Mouse (Mus musculus) megakaryocyte, adult 5-6 weeks (primary cell): ENCODE results near the gene Prep. TPM values are rescaled to one million over a fixed set of nuclear protein-coding genes. Genes with fewer than 3 reads are reported as not detected.
"Not testable (repeated sequence)": the region's sequence is repeated elsewhere in the genome, so short reads cannot be mapped to it uniquely, and the experiment has no call there.

ENCODE experiments used
- ATAC-seq: 2 replicates; pipeline ENCODE4 v1.8.0; 2016; ENCODE audit warnings: mild to moderate bottlenecking, inconsistent platforms; ENCODE audit not compliant: poor library complexity, severe bottlenecking
- total RNA-seq, 2 experiments: library from RNA; stranded (forward) in 1 of 2; stranded (reverse) in 1 of 2; fragments of 153-499, 151-499 nt in 1 of 2; fragments of 221-1000, 200-1000 nt in 1 of 2; gene quantifications; 2 replicates each; pipeline versions ENCODE4 v1.2.3 to v1.2.4; 2015 to 2017

The Prep gene
- total RNA-seq, 2 experiments from 2014 or later = 5.5 to 9.8 TPM

GRCm38 (mm10) chr10:45174345-45174744 lies 107.3 kb downstream of the Prep start:
- no peak for ATAC-seq

DNA sequence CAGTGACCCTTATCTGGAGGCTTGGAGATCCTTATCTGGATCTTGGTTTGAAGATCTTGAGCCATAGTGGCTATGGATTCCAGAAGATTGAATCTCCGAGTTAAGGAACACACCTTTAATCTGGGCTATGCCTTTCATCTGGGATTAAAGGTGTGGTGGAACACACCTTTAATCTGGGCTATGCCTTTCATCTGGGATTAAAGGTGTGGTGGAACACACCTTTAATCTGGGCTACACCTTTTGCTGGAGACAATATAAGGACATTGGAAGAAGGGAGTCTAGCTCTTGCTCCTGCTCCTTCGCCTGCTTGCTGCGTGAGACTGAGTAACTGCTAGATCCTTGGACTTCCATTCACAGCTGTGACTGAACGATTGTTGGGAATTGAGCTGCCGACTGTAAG lies 110.8 kb downstream of the Prep start, which contains the start of gene Popdc3:
Popdc3 (plus strand) TSS at position 301 of the 400 bp plus-strand sequence.
- not testable (repeated sequence) for ATAC-seq

- ATAC-seq = no peak
These were observed 113.8 kb downstream of the Prep start for GRCm38 (mm10) chr10:45180677-45181326.

DNA sequence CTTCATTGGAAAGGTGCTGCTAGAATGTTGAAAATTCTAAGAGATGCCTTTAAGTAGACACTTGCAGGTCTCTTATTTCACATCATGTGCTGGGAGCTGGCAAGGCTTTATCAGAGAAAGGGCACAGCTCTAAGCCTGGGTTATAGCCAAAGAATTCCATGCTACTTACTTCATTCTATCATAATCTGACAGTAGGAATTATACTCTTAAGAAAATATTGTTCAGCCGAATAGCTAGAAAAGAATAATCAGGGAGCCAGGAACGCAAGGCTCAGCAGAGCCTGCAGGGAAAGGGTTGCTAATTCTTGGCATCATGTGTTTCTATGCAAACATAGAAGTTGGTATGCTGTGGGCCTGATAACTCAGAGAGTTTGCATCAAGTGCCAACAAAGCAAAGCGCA lies 114.3 kb downstream of the Prep start:
- no peak for ATAC-seq

GRCm38 (mm10) chr10:45185457-45185856 lies 118.5 kb downstream of the Prep start:
- ATAC-seq = no peak

- no peak for ATAC-seq
These were observed 126.6 kb downstream of the Prep start for GRCm38 (mm10) chr10:45193330-45194310.

DNA sequence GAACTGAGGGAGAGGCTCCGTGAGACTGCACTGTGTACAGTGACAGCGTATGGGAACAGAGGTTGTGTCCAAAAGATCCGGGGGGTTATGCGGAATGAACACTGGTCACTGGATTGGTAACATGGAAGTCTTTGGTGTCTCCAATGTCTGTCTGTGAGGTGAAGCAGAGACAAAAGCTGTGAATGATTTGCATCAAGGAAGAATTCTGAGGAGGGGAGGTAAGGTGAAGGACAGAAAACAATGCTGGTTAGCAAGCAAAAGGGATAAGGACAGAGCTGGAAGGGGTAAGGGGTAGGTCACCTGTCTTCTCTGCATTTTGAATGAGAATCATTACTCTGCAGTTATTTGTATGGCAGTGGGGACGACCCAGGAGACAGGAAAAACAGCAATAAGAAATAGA lies 127.5 kb downstream of the Prep start:
- no peak for ATAC-seq

- ATAC-seq = no peak
These were observed 137.6 kb downstream of the Prep start for GRCm38 (mm10) chr10:45204582-45204981.

DNA sequence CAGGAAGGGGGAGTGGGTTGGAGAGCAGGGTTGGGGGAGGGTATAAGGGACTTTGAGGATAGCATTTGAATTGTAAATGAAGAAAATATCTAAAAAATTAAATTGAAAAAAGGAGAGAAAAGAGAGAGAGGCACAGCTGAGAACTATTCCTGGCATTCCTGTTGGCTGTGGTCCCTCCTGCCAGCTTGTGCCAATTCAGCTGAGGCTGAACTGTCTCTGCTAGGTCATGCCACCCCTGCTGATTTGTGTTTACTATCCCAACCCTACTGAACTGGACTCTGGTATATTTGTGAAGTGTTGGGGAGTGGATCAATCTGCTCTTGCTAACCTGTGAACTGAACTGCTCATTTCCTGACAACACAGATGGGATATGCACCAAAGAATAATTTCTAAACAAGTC lies 143.2 kb downstream of the Prep start:
- ATAC-seq = no peak

DNA sequence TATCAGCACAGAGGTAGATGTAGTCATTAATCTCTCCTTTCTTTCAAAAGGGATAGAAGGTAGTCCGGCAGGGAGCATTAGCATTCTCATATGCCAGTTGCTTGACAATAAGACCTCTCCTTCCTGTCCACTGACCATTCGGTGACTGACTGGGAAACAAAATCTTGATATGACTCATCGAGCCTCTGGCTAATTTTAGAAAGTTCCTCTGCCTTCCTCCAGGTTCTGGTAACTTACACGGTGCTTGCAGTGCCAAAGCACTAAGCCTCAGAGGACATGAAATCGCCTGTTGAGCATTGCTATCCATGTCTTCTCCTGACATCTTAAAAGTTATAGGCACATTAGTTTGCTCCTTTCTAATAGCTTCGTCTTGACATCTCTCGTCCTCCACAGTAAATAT lies 149.7 kb downstream of the Prep start:
- no peak for ATAC-seq

Other genes with a start within 250 kb of the Prep start
- not detected in 2 replicates for gene Popdc3, start 110.9 kb downstream of the Prep start, total RNA-seq (2015)
- 0.18 TPM in 1 of 2 replicates, not detected in the other for gene Popdc3, start 110.9 kb downstream of the Prep start, total RNA-seq (2017)